Mouse (Mus musculus) macrophage (primary cell): ENCODE results near the gene Rxfp1. TPM values are rescaled to one million over a fixed set of nuclear protein-coding genes. Genes with fewer than 3 reads are reported as not detected.
"Not testable (repeated sequence)": the region's sequence is repeated elsewhere in the genome, so short reads cannot be mapped to it uniquely, and the experiment has no call there.

Experiments
- H3K27ac ChIP-seq: fragments of 350-480 bp; formaldehyde crosslinking; 2 replicates; pipeline ENCODE4 v1.9.0; 2021
- H3K36me3 ChIP-seq: fragments of 350-480 bp; formaldehyde crosslinking; 2 replicates; pipeline ENCODE4 v1.9.0; 2021; ENCODE audit errors: inconsistent target
- H3K4me3 ChIP-seq: fragments of 350-480 bp; formaldehyde crosslinking; 2 replicates; pipeline ENCODE4 v1.9.0; 2021; ENCODE audit errors: inconsistent target
- H3K79me2 ChIP-seq: fragments of 350-480 bp; formaldehyde crosslinking; 2 replicates; pipeline ENCODE4 v1.9.0; 2021; ENCODE audit errors: inconsistent target
- WGBS: methylation state at CpG from one replicate; pipeline ENCODE4 v1.1.7; 2026; ENCODE audit warnings: inconsistent platforms; ENCODE audit not compliant: missing documents; 5-methylcytosine and 5-hydroxymethylcytosine counted together
- polyA plus RNA-seq: library from polyadenylated mRNA; stranded (reverse); fragments of 250-400 nt; gene quantifications from 3 replicates; pipeline ENCODE4 v1.2.4, GENCODE M21; 2018; ENCODE audit warnings: inconsistent platforms

Rxfp1 gene
- polyA plus RNA-seq, 1 experiment from 2014 or later = not detected

GRCm38 (mm10) chr3:79690111-79690651 lies 47.5 kb downstream of the Rxfp1 start:
- Histone ChIP-seq H3K4me3 (no peak overlapping the region), H3K27ac (peak overlapping the region; percentile 61), H3K36me3 (no peaks in the 10 kb centered on the region), H3K79me2 (no peaks in the 10 kb centered on the region)
- 42% methylated on average over 9 of the region's 9 CpGs for WGBS

GRCm38 (mm10) chr3:79688101-79688500 lies 49.6 kb downstream of the Rxfp1 start:
- not testable (repeated sequence) for H3K36me3 ChIP-seq, H3K79me2 ChIP-seq, H3K27ac ChIP-seq, H3K4me3 ChIP-seq
- whole genome bisulfite sequencing = 93% methylated on average over 4 of the region's 4 CpGs

- no peaks in the 10 kb centered on the region for H3K79me2 ChIP-seq
- no peak overlapping the region for H3K27ac ChIP-seq
- no peak overlapping the region for H3K4me3 ChIP-seq
- WGBS = 76% methylated on average over 8 of the region's 8 CpGs
- H3K36me3 ChIP-seq = no peaks in the 10 kb centered on the region
These were observed 54.2 kb downstream of the Rxfp1 start for GRCm38 (mm10) chr3:79683529-79683928.

- Histone ChIP-seq H3K79me2 (no peaks in the 10 kb centered on the region), H3K36me3 (no peaks in the 10 kb centered on the region), H3K27ac (no peak overlapping the region), H3K4me3 (no peak overlapping the region)
- WGBS = 85% methylated on average over 12 of the region's 14 CpGs
These were observed 55.1 kb downstream of the Rxfp1 start for GRCm38 (mm10) chr3:79682351-79683132.

- 52% methylated on average over 3 of the region's 3 CpGs for WGBS
- no peak overlapping the region for H3K4me3 ChIP-seq
- H3K79me2 ChIP-seq = no peaks in the 10 kb centered on the region
- H3K27ac ChIP-seq = no peak overlapping the region
- H3K36me3 ChIP-seq = no peaks in the 10 kb centered on the region
These were observed 61.3 kb downstream of the Rxfp1 start for GRCm38 (mm10) chr3:79676411-79676810.

GRCm38 (mm10) chr3:79674641-79675040 lies 63.0 kb downstream of the Rxfp1 start:
- WGBS = 88% methylated on average over 5 of the region's 5 CpGs
- H3K4me3 ChIP-seq = no peak overlapping the region
- H3K27ac ChIP-seq = no peak overlapping the region
- H3K36me3 ChIP-seq = no peaks in the 10 kb centered on the region
- no peaks in the 10 kb centered on the region for H3K79me2 ChIP-seq

- no peaks in the 10 kb centered on the region for H3K79me2 ChIP-seq
- WGBS = 9% methylated on average over 4 of the region's 4 CpGs
- no peak overlapping the region for H3K4me3 ChIP-seq
- no peak overlapping the region for H3K27ac ChIP-seq
- H3K36me3 ChIP-seq = no peaks in the 10 kb centered on the region
These were observed 64.6 kb downstream of the Rxfp1 start for GRCm38 (mm10) chr3:79673082-79673481.

GRCm38 (mm10) chr3:79672188-79672587 lies 65.5 kb downstream of the Rxfp1 start:
- H3K36me3 ChIP-seq = no peaks in the 10 kb centered on the region
- H3K27ac ChIP-seq = no peak overlapping the region
- no peak overlapping the region for H3K4me3 ChIP-seq
- no peaks in the 10 kb centered on the region for H3K79me2 ChIP-seq
- 90% methylated on average over 16 of the region's 16 CpGs for WGBS

- WGBS = 92% methylated on average over 7 of the region's 7 CpGs
- Histone ChIP-seq H3K36me3 (no peaks in the 10 kb centered on the region), H3K79me2 (no peaks in the 10 kb centered on the region), H3K27ac (no peak overlapping the region), H3K4me3 (no peak overlapping the region)
These were observed 67.1 kb downstream of the Rxfp1 start for GRCm38 (mm10) chr3:79670556-79670955.

- WGBS = 46% methylated on average over 9 of the region's 9 CpGs
- H3K36me3 ChIP-seq = no peaks in the 10 kb centered on the region
- no peak overlapping the region for H3K4me3 ChIP-seq
- no peak overlapping the region for H3K27ac ChIP-seq
- no peaks in the 10 kb centered on the region for H3K79me2 ChIP-seq
These were observed 72.8 kb downstream of the Rxfp1 start for GRCm38 (mm10) chr3:79664787-79665408.

GRCm38 (mm10) chr3:79656682-79657081 lies 81.0 kb downstream of the Rxfp1 start:
- Histone ChIP-seq H3K36me3 (no peaks in the 10 kb centered on the region), H3K4me3 (no peak overlapping the region), H3K79me2 (no peaks in the 10 kb centered on the region), H3K27ac (no peak overlapping the region)
- 71% methylated on average over 5 of the region's 5 CpGs for WGBS

GRCm38 (mm10) chr3:79652129-79652528 lies 85.6 kb downstream of the Rxfp1 start:
- no peaks in the 10 kb centered on the region for H3K79me2 ChIP-seq
- WGBS = 91% methylated on average over 6 of the region's 6 CpGs
- no peak overlapping the region for H3K4me3 ChIP-seq
- H3K27ac ChIP-seq = no peak overlapping the region
- no peaks in the 10 kb centered on the region for H3K36me3 ChIP-seq

- 3% methylated on average over 11 of the region's 11 CpGs for WGBS
- Histone ChIP-seq H3K36me3 (no peaks in the 10 kb centered on the region), H3K79me2 (peaks cover 22% of the 10 kb centered on the region; the same call in 1 of the 2 replicates), H3K4me3 (peak within 1 kb of the TSS; percentile 90), H3K27ac (peak within 1 kb of the TSS; percentile 44)
These were observed 108.3 kb downstream of the Rxfp1 start, which contains the start of gene Etfdh for GRCm38 (mm10) chr3:79629416-79629730. Gene Etfdh, minus strand, starts transcription at chr3:79629500.

GRCm38 (mm10) chr3:79628561-79629415 lies 108.9 kb downstream of the Rxfp1 start, which contains the start of gene 4930579G24Rik:
Gene 4930579G24Rik, plus strand, starts transcription at chr3:79629079.
- WGBS = under 1% methylated on average over 60 of the region's 60 CpGs
- Histone ChIP-seq H3K4me3 (peak within 1 kb of the TSS; percentile 90), H3K27ac (peak within 1 kb of the TSS; percentile 44), H3K36me3 (no peaks in the 10 kb centered on the region), H3K79me2 (peaks cover 22% of the 10 kb centered on the region; the same call in 1 of the 2 replicates)
